Comparison of ENCODE assay signal across 9 mouse cellular contexts in the genomic region with DNA sequence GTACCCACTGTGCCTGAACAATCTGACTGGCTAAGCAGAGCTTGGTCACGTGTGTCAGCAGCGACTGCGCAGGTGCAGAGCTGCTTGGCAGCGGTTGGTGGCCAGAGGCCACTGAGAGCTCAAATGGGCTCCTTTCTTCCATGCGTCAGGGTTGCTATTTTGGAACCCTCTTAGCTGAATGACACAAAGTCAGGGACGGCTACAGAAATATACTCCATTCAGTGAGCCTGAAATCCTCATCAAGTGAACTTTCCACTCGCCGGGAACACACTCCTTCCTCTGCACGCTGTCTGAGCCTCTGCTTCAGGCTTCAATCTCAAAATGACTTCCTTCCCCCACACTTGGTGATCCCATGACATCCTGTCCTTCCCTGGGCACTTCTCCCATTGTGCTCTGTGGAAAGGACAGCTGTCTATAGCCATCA. TPM values are rescaled to one million over a fixed set of nuclear protein-coding genes. Genes with fewer than 3 reads are reported as not detected.
DNase-seq lines count a peak whose midpoint lies in the region; ATAC-seq and TF ChIP-seq lines count a peak whose summit lies in the region.
"Had no signal": no experiment of that assay in that cellular context is flagged by ENCODE, and none has a peak within 500 bp of the region (broad histone marks: within the 10 kb centered on the region; RNA-seq: fewer than 3 reads in every experiment).

No protein-coding gene starts in this region.

- DNase-seq in cerebellum, adult 18-20 months = peak; percentile 50 to 55
- DNase-seq in cerebellum, adult 8-10 months = no peak
- DNase-seq in testis, postnatal 10 days (ENCODE audit: low spot score) = no peak
- DNase-seq in heart, postnatal 25 days (ENCODE audit: low spot score) = peak; percentile 58
- DNase-seq in lung, postnatal 0 days (ENCODE audit: low spot score) = peak; percentile 77
- DNase-seq in thymus, postnatal 4 days = no peak

- no peak overlapping the region for H3K9ac ChIP-seq in lung, postnatal 0 days (replicated peaks; ENCODE audit: low read depth)

- ATAC-seq in lung, postnatal 0 days = peak; percentile 66
- ATAC-seq in granulocyte monocyte progenitor cell, adult 5-6 weeks (replicated peaks; ENCODE audit: poor library complexity, severe bottlenecking) = no peak

- no peak for TF ChIP-seq EP300 in lung, postnatal 0 days (IDR thresholded peaks at IDR 0.05)

- peak overlapping the region; percentile 79 for H3K27ac ChIP-seq in testis, adult 2 months (ENCODE audit: control insufficient read depth, insufficient read depth, low read depth, low read length)
- peak overlapping the region; percentile 90 for H3K27ac ChIP-seq in lung, postnatal 0 days (ENCODE audit: low read length)

- H3K9me3 ChIP-seq in lung, postnatal 0 days (ENCODE audit: low read length) = no peaks in the 10 kb centered on the region

- TF ChIP-seq POLR2A in testis, adult 2 months (IDR thresholded peaks at IDR 0.05; ENCODE audit: control insufficient read depth, low read depth, low read length) = peak; percentile 72; the same call in 1 of the 2 replicates

- H3K4me2 ChIP-seq in lung, postnatal 0 days (replicated peaks; ENCODE audit: low read depth, low read length) = no peak overlapping the region

- 43% methylated on average over 9 of the region's 9 CpGs for whole genome bisulfite sequencing in lung, postnatal 0 days

- TF ChIP-seq CTCF in testis, adult 2 months (IDR thresholded peaks at IDR 0.05; ENCODE audit: control insufficient read depth, insufficient read depth, insufficient replicate concordance, low read depth, low read length) = no peak
- no peak for TF ChIP-seq CTCF in lung, postnatal 0 days (IDR thresholded peaks at IDR 0.05)

- peak overlapping the region; percentile 56 for H3K4me3 ChIP-seq in testis, adult 2 months (ENCODE audit: control insufficient read depth, low read depth, low read length)
- H3K4me3 ChIP-seq in lung, postnatal 0 days (ENCODE audit: low read depth, low read length) = no peak overlapping the region
- H3K4me3 ChIP-seq: erythroblast, embryonic 14.5 days had no signal

- intact Hi-C loops in heart, postnatal 25 days (cut with DNase I) = no loop called here

- peaks cover 13% of the 10 kb centered on the region for H3K4me1 ChIP-seq in testis, adult 2 months (ENCODE audit: control insufficient read depth, insufficient read depth, low read length)
- peaks cover 6% of the 10 kb centered on the region; the same call in 1 of the 2 replicates for H3K4me1 ChIP-seq in lung, postnatal 0 days (ENCODE audit: insufficient read depth, low read depth, low read length)

- no peaks in the 10 kb centered on the region for H3K27me3 ChIP-seq in testis, adult 2 months (ENCODE audit: control insufficient read depth, insufficient read depth, low read length)
- no peaks in the 10 kb centered on the region for H3K27me3 ChIP-seq in lung, postnatal 0 days (replicated peaks; ENCODE audit: insufficient read depth, low read length)

- no peaks in the 10 kb centered on the region for H3K36me3 ChIP-seq in testis, adult 2 months (ENCODE audit: control insufficient read depth, insufficient read depth, low read length)
- H3K36me3 ChIP-seq in lung, postnatal 0 days (ENCODE audit: insufficient read depth, low read length) = no peaks in the 10 kb centered on the region

RNA-seq across cellular contexts. Expression of gene Mpzl1, which starts 16.1 kb away (rescaled TPM):
- polyA plus RNA-seq in testis, adult 2 months (2012; rRNA removed) = 32.3 and 45.3 TPM in 2 replicates
- 10 to 100 TPM; 20.8 to 20.9 TPM for total RNA-seq in heart, postnatal 25 days (2021)
- polyA plus RNA-seq in lung, postnatal 0 days (2015; fragmentation: Nextera tagmentation; extraction: Ambion mirVana) = 136 and 149 TPM in 2 replicates
- total RNA-seq in granulocyte monocyte progenitor cell, adult 5-6 weeks (2014; fragmentation: Nextera tagmentation) = 0.98 and 20.5 TPM in 2 replicates
- 0.41 and 0.73 TPM in 2 replicates for total RNA-seq in granulocyte monocyte progenitor cell, adult 5-6 weeks (2017)

Comparison
In these comparisons a context has a peak if more than half of its experiments do, and no peak if none do; other contexts are left out.
1. DNase-seq: peak in cerebellum, adult 18-20 months (2 of 2), heart, postnatal 25 days (single experiment) and lung, postnatal 0 days (single experiment); none in cerebellum, adult 8-10 months (single experiment), testis, postnatal 10 days (single experiment) and thymus, postnatal 4 days (single experiment).